Mouse (Mus musculus): ENCODE data around the gene Ndufs2.

Gene Ndufs2

GRCm38 (mm10) chr1:171279012-171279705, 28.0 kb upstream of the Ndufs2 start:
- DNase-seq (ENCODE audit: low spot score in 2 of 2): no peak

DNA sequence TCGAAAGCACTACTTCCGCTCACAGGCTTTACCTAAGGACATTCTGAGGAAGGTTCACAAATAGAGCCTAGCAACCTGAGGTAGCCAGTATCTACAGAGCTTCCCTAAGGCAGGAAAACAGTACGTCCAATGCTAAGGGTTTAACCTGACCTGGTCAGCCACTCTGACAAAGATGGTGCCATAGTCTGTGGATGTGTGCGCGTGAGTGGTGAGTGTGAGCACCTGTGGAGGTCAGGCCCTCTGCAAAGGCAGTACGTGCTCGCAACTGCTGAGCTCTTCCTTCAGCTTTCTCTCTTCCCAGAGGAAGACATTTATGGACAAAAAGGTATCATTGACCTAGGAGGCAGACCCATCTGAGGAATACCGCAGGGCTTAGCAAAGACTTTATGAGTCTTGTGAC, 27.2 kb upstream of the Ndufs2 start:
- no peak for DNase-seq (ENCODE audit: low spot score in 2 of 2)

DNA sequence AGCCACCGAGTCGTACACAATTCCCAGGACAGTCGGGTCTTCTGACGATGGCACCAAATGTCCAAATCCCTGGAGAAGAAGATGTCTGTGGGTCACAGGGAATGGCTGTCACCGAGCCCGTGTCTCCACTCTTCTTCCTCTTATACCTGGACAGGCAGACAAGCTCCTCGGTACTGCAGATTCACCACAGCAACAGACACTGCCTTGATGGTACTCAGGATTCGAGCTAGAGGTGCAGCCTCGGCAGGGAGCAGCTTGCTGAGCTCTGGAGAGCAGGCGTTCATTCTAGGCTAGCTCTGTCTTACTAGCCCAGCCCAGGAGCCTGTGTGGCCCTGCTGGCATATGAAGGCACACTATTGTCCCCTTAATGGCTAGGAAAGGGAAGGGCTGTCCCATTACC, 26.5 kb upstream of the Ndufs2 start:
- no peak for DNase-seq (ENCODE audit: low spot score in 2 of 2)

DNA sequence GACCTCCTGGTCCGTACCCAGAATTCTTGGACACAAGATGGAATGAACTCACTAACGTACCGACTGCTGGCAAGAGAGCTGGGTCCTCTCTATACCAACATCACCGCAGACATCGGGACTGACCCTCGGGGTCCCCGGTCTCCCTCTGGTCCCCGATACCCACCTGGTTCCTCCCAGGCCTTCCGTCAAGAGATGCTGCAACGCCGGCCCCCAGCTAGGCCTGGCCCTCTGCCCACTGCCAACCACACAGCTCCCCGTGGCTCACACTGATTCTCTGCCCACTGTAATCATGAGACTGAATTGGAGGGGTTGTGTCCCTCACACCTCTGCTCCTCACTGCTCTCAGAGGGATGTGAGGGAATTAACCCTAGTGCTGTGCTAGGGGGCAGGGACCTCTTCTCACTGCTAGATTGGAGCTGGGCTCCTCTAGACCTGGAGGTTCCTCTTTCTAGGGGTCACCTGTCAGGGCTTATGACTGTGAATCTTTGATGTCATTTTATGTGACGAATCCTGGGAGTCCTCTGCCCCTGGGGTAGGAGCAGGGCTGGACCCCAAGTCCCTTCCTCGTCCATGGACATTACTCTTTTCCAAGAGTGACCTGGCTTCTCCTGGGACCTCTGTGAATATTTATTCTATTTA, 25.0 kb upstream of the Ndufs2 start:
- DNase-seq (ENCODE audit: low spot score in 2 of 2): no peak

- DNase-seq (ENCODE audit: low spot score in 2 of 2): peak in 1 of 2 experiments; percentile 65
Measured at GRCm38 (mm10) chr1:171275144-171275734, 24.1 kb upstream of the Ndufs2 start.

DNA sequence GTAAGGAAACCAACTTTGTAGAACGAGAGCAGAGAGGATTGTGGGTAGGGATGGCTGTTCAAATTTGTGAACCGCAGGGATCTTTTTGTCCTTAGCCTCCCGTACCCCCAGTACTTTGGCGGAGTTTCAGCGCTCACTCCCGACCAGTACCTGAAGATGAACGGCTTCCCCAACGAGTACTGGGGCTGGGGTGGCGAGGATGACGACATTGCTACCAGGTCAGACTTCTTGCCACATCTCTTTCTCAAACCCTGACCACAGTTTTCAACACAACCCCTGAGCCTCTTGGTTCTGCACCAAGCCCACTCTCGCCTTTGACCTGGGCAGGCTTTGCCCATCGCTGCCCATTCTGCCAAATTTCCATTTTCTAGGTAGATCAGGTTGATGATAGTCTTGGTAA, 23.0 kb upstream of the Ndufs2 start:
- DNase-seq (ENCODE audit: low spot score in 2 of 2): no peak

DNA sequence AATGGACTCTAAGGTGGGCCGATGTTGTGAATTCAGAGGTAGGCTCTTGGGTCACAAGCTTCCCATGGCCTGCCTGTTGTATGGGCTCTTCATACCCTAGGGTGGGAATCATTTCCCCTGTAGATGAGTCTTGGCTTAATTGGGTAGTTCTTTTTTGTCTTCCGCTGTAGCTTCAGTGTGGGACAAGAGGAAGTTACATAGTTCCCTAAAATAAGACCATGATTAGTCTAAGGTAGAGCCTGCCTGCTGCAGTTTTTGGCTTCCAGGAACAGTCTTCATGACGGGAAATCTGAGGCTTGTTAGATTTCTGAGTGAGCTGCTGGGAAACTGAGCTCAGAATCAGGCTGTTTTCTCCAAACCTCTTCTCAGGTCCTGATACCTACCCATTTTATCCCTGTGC, 20.9 kb upstream of the Ndufs2 start:
- no peak for DNase-seq (ENCODE audit: low spot score in 2 of 2)

- no peak for DNase-seq (ENCODE audit: low spot score in 2 of 2)
Measured at GRCm38 (mm10) chr1:171271622-171272021, 20.4 kb upstream of the Ndufs2 start.

DNA sequence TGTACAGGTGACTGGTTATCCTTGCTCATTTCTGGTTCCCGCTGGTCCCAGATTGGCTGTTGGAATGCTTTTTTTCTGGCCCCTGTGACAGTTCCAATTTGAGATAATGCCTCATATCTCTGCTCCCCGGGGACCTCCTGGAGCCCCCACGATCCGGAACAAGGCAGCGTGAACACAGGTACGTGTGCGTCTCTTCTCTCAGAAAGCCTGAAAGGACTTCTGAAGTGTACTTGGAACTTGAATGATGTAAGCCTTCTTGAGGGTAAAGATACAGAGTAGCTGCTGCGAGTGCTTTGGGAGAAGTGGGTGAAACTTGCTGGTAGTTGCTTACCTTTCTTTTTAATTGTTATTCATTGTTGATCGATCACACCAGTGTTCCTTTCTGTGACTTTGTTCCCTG, 20.0 kb upstream of the Ndufs2 start:
- no peak for DNase-seq (ENCODE audit: low spot score in 2 of 2)

GRCm38 (mm10) chr1:171270573-171270900, 19.3 kb upstream of the Ndufs2 start:
- DNase-seq (ENCODE audit: low spot score in 2 of 2): peak; percentile 55 to 70

GRCm38 (mm10) chr1:171269848-171270572, 18.8 kb upstream of the Ndufs2 start, which contains the start of gene B4galt3:
Gene B4galt3 (plus strand): TSS chr1:171270328.
- DNase-seq (ENCODE audit: low spot score in 2 of 2): peak; percentile 94 to 99

GRCm38 (mm10) chr1:171268341-171268740, 17.2 kb upstream of the Ndufs2 start:
- no peak for DNase-seq (ENCODE audit: low spot score in 2 of 2)

- DNase-seq (ENCODE audit: low spot score in 2 of 2): no peak
Measured at GRCm38 (mm10) chr1:171265971-171266744, 15.0 kb upstream of the Ndufs2 start.

DNA sequence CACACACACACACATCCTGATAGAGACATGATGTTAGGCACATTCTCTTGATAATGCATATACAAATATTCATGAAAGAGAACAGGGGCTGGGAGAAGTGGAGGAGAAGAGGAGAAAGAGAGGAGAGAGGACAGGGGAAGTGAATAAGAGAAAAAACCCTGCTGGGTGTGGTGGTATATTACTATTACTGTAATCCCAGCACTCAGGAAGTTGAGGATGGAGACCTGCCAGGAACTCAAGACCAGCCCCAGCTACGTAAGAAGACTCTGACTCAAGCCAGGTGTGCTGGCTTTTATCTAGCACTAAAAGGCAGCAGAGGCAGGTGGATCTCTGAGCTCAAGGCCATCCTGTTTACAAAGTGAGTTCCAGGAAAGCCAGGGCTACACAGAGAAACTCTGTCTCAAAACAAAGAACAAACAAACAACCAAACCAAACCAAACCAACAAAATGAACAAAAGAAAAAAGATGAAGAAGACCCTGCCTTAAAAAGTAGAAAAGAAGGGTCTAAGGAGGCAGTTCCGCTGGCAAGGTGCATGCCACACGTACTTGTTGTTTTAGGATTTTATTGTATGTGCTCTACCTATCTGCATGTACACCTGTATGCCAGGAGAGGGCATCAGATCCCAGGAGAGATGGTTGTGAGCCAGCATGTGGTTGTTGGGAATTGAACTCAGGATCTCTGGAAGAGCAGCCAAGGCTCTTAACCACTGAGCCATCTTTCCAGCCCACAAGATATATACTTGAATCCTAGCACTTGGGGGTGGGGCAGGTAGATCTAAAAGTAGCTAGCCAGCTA, 12.7 kb upstream of the Ndufs2 start:
- no peak for DNase-seq (ENCODE audit: low spot score in 2 of 2)

GRCm38 (mm10) chr1:171263185-171263611, 12.0 kb upstream of the Ndufs2 start:
- no peak for DNase-seq (ENCODE audit: low spot score in 2 of 2)

- DNase-seq (ENCODE audit: low spot score in 2 of 2): no peak
Measured at GRCm38 (mm10) chr1:171262594-171263130, 11.5 kb upstream of the Ndufs2 start.

DNA sequence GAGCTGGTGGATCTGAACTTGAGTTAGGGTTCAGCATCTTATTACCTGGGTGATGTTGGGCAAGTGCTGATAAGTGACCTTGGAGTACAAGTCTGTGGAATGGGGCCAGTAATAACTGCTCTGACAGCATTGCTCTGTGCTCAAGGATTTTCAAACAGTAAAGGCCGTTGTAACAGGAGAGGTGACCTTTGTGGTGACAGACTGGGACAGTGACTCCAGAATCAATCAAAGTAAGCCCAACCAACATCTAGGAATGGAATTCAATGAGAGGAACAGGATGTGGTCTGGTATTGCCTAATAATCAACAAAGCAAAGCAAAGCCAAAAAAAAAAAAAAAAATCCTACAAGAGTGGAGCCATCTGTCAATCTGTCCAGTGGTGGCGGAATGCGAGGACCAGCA, 9.1 kb upstream of the Ndufs2 start:
- no peak for DNase-seq (ENCODE audit: low spot score in 2 of 2)

DNA sequence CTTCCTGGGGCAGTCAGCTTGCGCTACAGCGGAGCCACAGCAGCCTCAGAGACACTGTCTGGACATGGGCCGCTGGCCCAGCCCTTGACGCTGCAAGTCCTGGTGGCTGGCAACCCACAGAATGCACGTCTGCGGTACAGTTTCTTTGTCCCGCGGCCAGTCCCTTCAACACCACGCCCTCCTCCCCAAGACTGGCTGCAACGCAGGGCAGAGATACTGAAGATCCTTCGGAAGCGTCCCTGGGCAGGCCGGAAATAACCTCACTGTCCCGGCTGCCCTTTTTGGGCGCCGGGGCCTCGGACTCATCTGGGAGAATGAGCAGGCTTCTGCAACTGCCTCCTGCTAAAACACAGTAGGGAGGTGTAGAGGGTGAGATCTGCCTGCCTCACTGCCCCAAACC, 7.7 kb upstream of the Ndufs2 start:
- no peak for DNase-seq (ENCODE audit: low spot score in 2 of 2)

GRCm38 (mm10) chr1:171257781-171258180, 6.6 kb upstream of the Ndufs2 start:
- no peak for DNase-seq (ENCODE audit: low spot score in 2 of 2)

- DNase-seq (ENCODE audit: low spot score in 2 of 2): no peak
Measured at GRCm38 (mm10) chr1:171256937-171257548, 5.9 kb upstream of the Ndufs2 start.

Measured in urinary bladder, adult 18-20 months (tissue).